Mouse (Mus musculus) hindbrain, embryonic 13.5 days (tissue): ENCODE measurements around the gene Pdcl. TPM values are rescaled to one million over a fixed set of nuclear protein-coding genes. Genes with fewer than 3 reads are reported as not detected.

Experiments
- ATAC-seq: fragments of 200-750 bp; cut with Nextera tagmentation; 2 replicates; pipeline ENCODE4 v1.8.0; 2017; ENCODE audit warnings: moderate TSS enrichment; ENCODE audit not compliant: low FRiP score
- H3K27ac ChIP-seq: fragments of 300-500 bp; sonication (generic); 2 replicates; pipeline ENCODE4 v1.5.1; 2015; ENCODE audit warnings: inconsistent platforms, mild to moderate bottlenecking, moderate library complexity
- H3K27me3 ChIP-seq: fragments of 300-500 bp; sonication (generic); 2 replicates; pipeline ENCODE4 v1.6.1; 2015; ENCODE audit warnings: mild to moderate bottlenecking, inconsistent platforms
- H3K36me3 ChIP-seq: fragments of 300-500 bp; sonication (generic); 2 replicates; pipeline ENCODE4 v1.6.1; 2015; ENCODE audit warnings: mild to moderate bottlenecking, inconsistent platforms
- H3K4me1 ChIP-seq: fragments of 300-500 bp; sonication (generic); replicated peaks from 2 replicates; pipeline ENCODE4 v1.6.1; 2015; ENCODE audit warnings: inconsistent platforms
- H3K4me2 ChIP-seq: fragments of 300-500 bp; sonication (generic); 2 replicates; pipeline ENCODE4 v1.6.1; 2015; ENCODE audit warnings: inconsistent platforms, mild to moderate bottlenecking, moderate library complexity
- H3K4me3 ChIP-seq: fragments of 300-500 bp; sonication (generic); 2 replicates; pipeline ENCODE4 v1.5.1; 2015; ENCODE audit warnings: mild to moderate bottlenecking, inconsistent platforms
- H3K9ac ChIP-seq: fragments of 300-500 bp; sonication (generic); 2 replicates; pipeline ENCODE4 v1.6.1; 2015; ENCODE audit warnings: mild to moderate bottlenecking, inconsistent platforms
- H3K9me3 ChIP-seq: fragments of 300-500 bp; sonication (generic); 2 replicates; pipeline ENCODE4 v1.6.1; 2016; ENCODE audit warnings: inconsistent platforms
- WGBS: fragments of 180-500 bp; shearing (Covaris S2); methylation state at CpG from one replicate; pipeline ENCODE4 v1.1.7; 2015; 5-methylcytosine and 5-hydroxymethylcytosine counted together
- polyA plus RNA-seq: library from polyadenylated mRNA; unstranded; fragments of >200 nt; fragmentation: Nextera tagmentation; extraction: Ambion mirVana; gene quantifications from 2 replicates; pipeline ENCODE4 v1.2.1, GENCODE M21; 2015

Pdcl gene
- polyA plus RNA-seq = 74.4 and 77.7 TPM in 2 replicates

GRCm38 (mm10) chr2:37358633-37359540 lies at the start of gene Pdcl:
TSS of gene Pdcl (minus strand) at chr2:37359332.
- peak; percentile 99 for ATAC-seq
- Histone ChIP-seq H3K4me1 (peaks cover 15% of the 10 kb centered on the region), H3K27ac (peak within 1 kb of the TSS; percentile 95), H3K9me3 (no peaks in the 10 kb centered on the region), H3K36me3 (peaks cover 30% of the 10 kb centered on the region), H3K4me2 (peak within 1 kb of the TSS; percentile 77), H3K4me3 (peak within 1 kb of the TSS; percentile 77), H3K9ac (peak within 1 kb of the TSS; percentile 85), H3K27me3 (no peaks in the 10 kb centered on the region)
- under 1% methylated on average over 42 of the region's 42 CpGs for WGBS

- H3K9me3 ChIP-seq = no peaks in the 10 kb centered on the region
- H3K36me3 ChIP-seq = peaks cover 44% of the 10 kb centered on the region
- no peaks in the 10 kb centered on the region for H3K27me3 ChIP-seq
- 61% methylated on average over 1 of the region's 1 CpGs for WGBS
- no peak overlapping the region for H3K4me2 ChIP-seq
- ATAC-seq = no peak
- H3K9ac ChIP-seq = no peak overlapping the region
- no peak overlapping the region for H3K4me3 ChIP-seq
- no peaks in the 10 kb centered on the region for H3K4me1 ChIP-seq
- no peak overlapping the region for H3K27ac ChIP-seq
These were observed 36.4 kb upstream of the Pdcl start for GRCm38 (mm10) chr2:37395539-37395938.

GRCm38 (mm10) chr2:37382921-37383320 lies 23.8 kb upstream of the Pdcl start:
- no peak for ATAC-seq
- H3K36me3 ChIP-seq = peaks cover 43% of the 10 kb centered on the region
- no peaks in the 10 kb centered on the region for H3K9me3 ChIP-seq
- H3K4me3 ChIP-seq = no peak overlapping the region
- WGBS = 93% methylated on average over 9 of the region's 9 CpGs
- H3K4me2 ChIP-seq = no peak overlapping the region
- no peak overlapping the region for H3K9ac ChIP-seq
- H3K27ac ChIP-seq = no peak overlapping the region
- no peaks in the 10 kb centered on the region for H3K27me3 ChIP-seq
- H3K4me1 ChIP-seq = no peaks in the 10 kb centered on the region

- no peak for ATAC-seq
- peaks cover 51% of the 10 kb centered on the region for H3K36me3 ChIP-seq
These were observed 21.1 kb upstream of the Pdcl start for GRCm38 (mm10) chr2:37380189-37380588.

GRCm38 (mm10) chr2:37376018-37376417 lies 16.9 kb upstream of the Pdcl start:
- no peaks in the 10 kb centered on the region for H3K4me1 ChIP-seq
- no peak overlapping the region for H3K9ac ChIP-seq
- ATAC-seq = no peak
- H3K4me2 ChIP-seq = no peak overlapping the region
- H3K9me3 ChIP-seq = no peaks in the 10 kb centered on the region
- peaks cover 36% of the 10 kb centered on the region for H3K36me3 ChIP-seq
- no peaks in the 10 kb centered on the region for H3K27me3 ChIP-seq
- 90% methylated on average over 1 of the region's 1 CpGs for WGBS
- no peak overlapping the region for H3K4me3 ChIP-seq
- H3K27ac ChIP-seq = no peak overlapping the region

More at GRCm38 (mm10) chr2:37380189-37380588, 21.1 kb upstream of the Pdcl start:
- no peaks in the 10 kb centered on the region for H3K9me3 ChIP-seq
- no peaks in the 10 kb centered on the region for H3K4me1 ChIP-seq
- H3K4me2 ChIP-seq = no peak overlapping the region
- H3K27ac ChIP-seq = no peak overlapping the region
- WGBS = 60% methylated on average over 2 of the region's 2 CpGs
- no peaks in the 10 kb centered on the region for H3K27me3 ChIP-seq
- no peak overlapping the region for H3K4me3 ChIP-seq
- H3K9ac ChIP-seq = no peak overlapping the region

GRCm38 (mm10) chr2:37370651-37371050 lies 11.5 kb upstream of the Pdcl start:
- no peak overlapping the region for H3K27ac ChIP-seq
- H3K9ac ChIP-seq = no peak overlapping the region
- WGBS = 92% methylated on average over 2 of the region's 2 CpGs
- H3K27me3 ChIP-seq = no peaks in the 10 kb centered on the region
- H3K4me2 ChIP-seq = no peak overlapping the region
- no peak for ATAC-seq
- no peaks in the 10 kb centered on the region for H3K9me3 ChIP-seq
- no peaks in the 10 kb centered on the region for H3K4me1 ChIP-seq
- peaks cover 9% of the 10 kb centered on the region for H3K36me3 ChIP-seq
- no peak overlapping the region for H3K4me3 ChIP-seq

DNA sequence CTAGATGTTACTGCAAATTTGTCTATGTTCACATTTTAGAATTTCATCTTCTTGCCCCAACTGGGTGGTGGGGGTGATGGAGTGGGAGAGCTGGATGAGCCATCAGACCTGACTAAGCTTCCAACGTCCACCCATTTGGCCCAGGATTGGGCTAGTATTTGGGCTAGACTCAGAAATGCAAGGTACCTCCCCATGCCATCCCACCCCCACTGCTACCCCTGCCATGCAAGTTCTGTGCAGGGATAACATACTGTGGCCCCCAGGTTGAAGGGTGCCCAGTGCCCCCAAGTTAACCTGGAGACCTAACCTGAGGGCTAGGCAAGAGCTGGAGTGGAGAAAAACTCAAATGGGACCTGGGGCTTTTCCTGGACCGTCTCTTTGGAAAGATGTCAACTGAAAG lies 776 bp upstream of the Pdcl start:
- no peaks in the 10 kb centered on the region for H3K27me3 ChIP-seq
- no peak for ATAC-seq
- peaks cover 20% of the 10 kb centered on the region for H3K36me3 ChIP-seq
- H3K9ac ChIP-seq = no peak overlapping the region
- 95% methylated on average over 2 of the region's 2 CpGs for WGBS
- H3K4me2 ChIP-seq = peak overlapping the region; percentile 77; the same call in 1 of the 2 replicates
- no peak overlapping the region for H3K4me3 ChIP-seq
- H3K27ac ChIP-seq = no peak overlapping the region
- H3K9me3 ChIP-seq = no peaks in the 10 kb centered on the region
- peaks cover 15% of the 10 kb centered on the region for H3K4me1 ChIP-seq

GRCm38 (mm10) chr2:37355571-37355970 lies 3.6 kb downstream of the Pdcl start:
- no peaks in the 10 kb centered on the region for H3K27me3 ChIP-seq
- peaks cover 61% of the 10 kb centered on the region for H3K36me3 ChIP-seq
- H3K4me1 ChIP-seq = peaks cover 15% of the 10 kb centered on the region
- no peaks in the 10 kb centered on the region for H3K9me3 ChIP-seq
- H3K27ac ChIP-seq = no peak overlapping the region
- no peak for ATAC-seq
- no peak overlapping the region for H3K4me3 ChIP-seq
- no peak overlapping the region for H3K9ac ChIP-seq
- 98% methylated on average over 5 of the region's 5 CpGs for WGBS
- H3K4me2 ChIP-seq = no peak overlapping the region

DNA sequence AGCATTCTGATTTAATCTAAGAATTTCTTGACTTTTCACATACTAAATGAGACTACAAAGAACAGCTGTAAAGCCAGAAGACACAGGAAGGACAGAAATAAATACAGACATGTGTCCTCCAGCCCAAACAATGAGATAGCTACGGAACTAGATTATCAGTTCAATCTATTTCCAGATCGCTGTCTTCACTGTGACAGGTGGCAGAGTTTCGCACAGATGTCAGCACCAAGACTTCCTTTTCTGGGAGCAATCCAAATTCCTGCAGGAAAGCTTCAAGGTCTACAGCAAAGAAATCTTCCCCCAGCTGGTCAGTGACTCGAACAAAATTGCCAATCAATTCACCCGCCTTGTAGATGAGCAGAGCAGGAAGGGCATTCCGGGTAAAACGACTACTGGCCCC lies 7.5 kb downstream of the Pdcl start:
- peaks cover 67% of the 10 kb centered on the region for H3K36me3 ChIP-seq
- ATAC-seq = no peak
- no peaks in the 10 kb centered on the region for H3K27me3 ChIP-seq
- no peaks in the 10 kb centered on the region for H3K4me1 ChIP-seq
- H3K27ac ChIP-seq = no peak overlapping the region
- no peak overlapping the region for H3K9ac ChIP-seq
- H3K4me2 ChIP-seq = no peak overlapping the region
- WGBS = 93% methylated on average over 7 of the region's 7 CpGs
- no peak overlapping the region for H3K4me3 ChIP-seq
- no peaks in the 10 kb centered on the region for H3K9me3 ChIP-seq

DNA sequence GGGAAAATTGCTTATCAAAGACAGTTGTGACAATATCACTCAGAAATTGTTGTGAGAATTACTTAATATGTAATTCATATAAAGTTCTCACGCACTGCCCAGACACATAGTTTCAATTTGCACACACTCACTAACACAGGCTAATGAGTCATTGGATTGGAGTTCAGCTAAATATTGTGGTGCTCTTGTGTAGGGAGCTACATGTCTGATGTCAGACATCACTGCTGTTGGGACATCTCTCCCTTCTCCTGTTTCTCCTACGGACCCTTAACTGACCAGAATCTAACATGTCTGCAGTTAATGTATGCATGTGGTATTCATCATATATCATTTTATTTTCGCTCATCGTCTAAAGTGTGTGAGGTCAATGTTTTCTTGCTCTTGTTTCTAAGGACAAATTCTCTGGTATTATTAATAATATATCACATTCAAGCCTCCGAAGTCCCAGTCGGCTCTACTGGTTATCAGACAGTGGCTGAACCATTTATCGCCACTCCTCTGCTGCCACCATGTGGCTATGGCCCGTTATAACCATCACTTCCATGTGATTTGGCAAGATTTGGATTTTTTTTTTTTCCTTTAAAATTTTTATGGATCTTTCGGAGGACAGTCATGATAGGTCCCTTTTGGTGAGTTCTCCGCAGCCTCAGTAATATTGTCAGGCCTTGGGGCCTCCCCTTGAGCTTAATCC lies 20.5 kb downstream of the Pdcl start:
- Histone ChIP-seq H3K27ac (no peak overlapping the region), H3K27me3 (no peaks in the 10 kb centered on the region), H3K4me1 (no peaks in the 10 kb centered on the region), H3K4me3 (no peak overlapping the region), H3K4me2 (no peak overlapping the region), H3K9ac (no peak overlapping the region), H3K9me3 (no peaks in the 10 kb centered on the region), H3K36me3 (no peaks in the 10 kb centered on the region)
- WGBS = 61% methylated on average over 10 of the region's 10 CpGs
- ATAC-seq = no peak

DNA sequence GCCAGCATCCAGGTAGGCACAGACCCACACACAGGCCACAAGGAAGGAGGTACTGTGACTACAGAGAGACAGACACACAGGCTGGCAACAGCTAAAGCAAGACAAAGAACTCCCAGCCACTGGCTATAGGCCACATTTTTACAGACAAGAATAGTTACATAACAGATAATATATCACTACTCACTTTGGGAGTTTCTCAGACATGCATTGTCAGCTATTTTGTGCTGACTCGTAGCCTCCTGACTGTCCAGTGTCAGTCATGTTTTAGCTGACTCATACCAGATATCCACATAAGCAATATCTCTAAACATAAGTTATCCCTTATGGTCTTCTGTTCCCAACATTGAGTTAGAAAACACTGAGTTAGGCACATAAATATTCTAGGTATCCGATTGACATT lies 25.8 kb downstream of the Pdcl start:
- H3K4me2 ChIP-seq = no peak overlapping the region
- no peak overlapping the region for H3K4me3 ChIP-seq
- no peaks in the 10 kb centered on the region for H3K9me3 ChIP-seq
- H3K4me1 ChIP-seq = no peaks in the 10 kb centered on the region
- H3K9ac ChIP-seq = no peak overlapping the region
- ATAC-seq = no peak
- no peaks in the 10 kb centered on the region for H3K36me3 ChIP-seq
- no peak overlapping the region for H3K27ac ChIP-seq
- H3K27me3 ChIP-seq = no peaks in the 10 kb centered on the region
- WGBS = 89% methylated on average over 2 of the region's 2 CpGs

- ATAC-seq = no peak
- 89% methylated on average over 1 of the region's 1 CpGs for WGBS
These were observed 32.9 kb downstream of the Pdcl start, which contains the start of gene Olfr368 for GRCm38 (mm10) chr2:37326215-37326614. TSS of gene Olfr368 (plus strand) at chr2:37326515.

More at GRCm38 (mm10) chr2:37326215-37326614, 32.9 kb downstream of the Pdcl start, which contains the start of gene Olfr368:
- no peaks in the 10 kb centered on the region for H3K27me3 ChIP-seq
- no peaks in the 10 kb centered on the region for H3K36me3 ChIP-seq
- H3K4me1 ChIP-seq = no peaks in the 10 kb centered on the region
- no peak within 1 kb of the TSS for H3K27ac ChIP-seq
- H3K9me3 ChIP-seq = no peaks in the 10 kb centered on the region
- H3K4me3 ChIP-seq = no peak within 1 kb of the TSS
- H3K4me2 ChIP-seq = no peak within 1 kb of the TSS
- H3K9ac ChIP-seq = no peak within 1 kb of the TSS
